Mouse (Mus musculus) right cerebral cortex, adult 18-20 months (tissue): ENCODE data around the gene 4931408C20Rik.

Experiments used
- DNase-seq: peaks from one replicate; pipeline ENCODE4 v3.0.0; 2022; ENCODE audit warnings: mixed read lengths

The 4931408C20Rik gene

GRCm38 (mm10) chr1:26686842-26687760 is at the start of gene 4931408C20Rik:
Gene 4931408C20Rik, minus strand, starts transcription at chr1:26687460.
- DNase-seq, result peak; percentile 3

- no peak for DNase-seq
Measured at GRCm38 (mm10) chr1:26687926-26688325, 666 bp upstream of the 4931408C20Rik start.

GRCm38 (mm10) chr1:26685952-26686693 is 1.1 kb downstream of the 4931408C20Rik start:
- no peak for DNase-seq

- DNase-seq, result no peak
Measured at GRCm38 (mm10) chr1:26685383-26685782, 1.9 kb downstream of the 4931408C20Rik start.

GRCm38 (mm10) chr1:26649704-26650388 is 37.4 kb downstream of the 4931408C20Rik start:
- DNase-seq, result no peak

GRCm38 (mm10) chr1:26636051-26636450 is 51.2 kb downstream of the 4931408C20Rik start:
- no peak for DNase-seq
